Mouse (Mus musculus) hindbrain, embryonic 10.5 days (tissue): ENCODE data around the gene Zfp955b. TPM values are rescaled to one million over a fixed set of nuclear protein-coding genes. Genes with fewer than 3 reads are reported as not detected.
"Not testable (repeated sequence)": the region's sequence is repeated elsewhere in the genome, so short reads cannot be mapped to it uniquely, and the experiment has no call there.

Experiments used
- DNase-seq: peaks from one replicate; pipeline ENCODE4 v3.0.0-alpha.2; 2017; ENCODE audit warnings: low spot score
- H3K27ac ChIP-seq: fragments of 300-500 bp; sonication (generic); 2 replicates; pipeline ENCODE4 v1.5.1; 2016; ENCODE audit warnings: mild to moderate bottlenecking, moderate library complexity
- H3K27me3 ChIP-seq: fragments of 300-500 bp; sonication (generic); 2 replicates; pipeline ENCODE4 v1.6.1; 2016; ENCODE audit warnings: mild to moderate bottlenecking; ENCODE audit not compliant: poor library complexity, insufficient read depth, severe bottlenecking
- H3K36me3 ChIP-seq: fragments of 300-500 bp; sonication (generic); 2 replicates; pipeline ENCODE4 v1.6.1; 2016; ENCODE audit warnings: mild to moderate bottlenecking, moderate library complexity
- H3K4me1 ChIP-seq: fragments of 300-500 bp; sonication (generic); replicated peaks from 2 replicates; pipeline ENCODE4 v1.6.1; 2016; ENCODE audit warnings: mild to moderate bottlenecking
- H3K4me3 ChIP-seq: fragments of 300-500 bp; sonication (generic); 2 replicates; pipeline ENCODE4 v1.5.1; 2016; ENCODE audit warnings: mild to moderate bottlenecking, moderate library complexity
- H3K9me3 ChIP-seq: fragments of 300-500 bp; sonication (generic); 2 replicates; pipeline ENCODE4 v1.6.1; 2016; ENCODE audit warnings: mild to moderate bottlenecking, moderate library complexity
- WGBS: fragments of 180-500 bp; shearing (Covaris S2); methylation state at CpG from one replicate; pipeline ENCODE4 v1.1.7; 2016; 5-methylcytosine and 5-hydroxymethylcytosine counted together
- polyA plus RNA-seq: library from polyadenylated mRNA; unstranded; fragments of >200 nt; fragmentation: Nextera tagmentation; extraction: Ambion mirVana; gene quantifications from 2 replicates; pipeline ENCODE4 v1.2.1, GENCODE M21; 2016

Gene Zfp955b
- polyA plus RNA-seq = 8.9 and 9.6 TPM in 2 replicates

GRCm38 (mm10) chr17:33289039-33289875 lies at the start of gene Zfp955b:
TSS of gene Zfp955b (plus strand) at chr17:33289544.
- not testable (repeated sequence) for H3K27me3 ChIP-seq, DNase-seq, H3K9me3 ChIP-seq, H3K4me1 ChIP-seq, H3K4me3 ChIP-seq, H3K36me3 ChIP-seq, H3K27ac ChIP-seq
- no CpG with 5 or more reads among the region's 25 CpGs for WGBS

DNA sequence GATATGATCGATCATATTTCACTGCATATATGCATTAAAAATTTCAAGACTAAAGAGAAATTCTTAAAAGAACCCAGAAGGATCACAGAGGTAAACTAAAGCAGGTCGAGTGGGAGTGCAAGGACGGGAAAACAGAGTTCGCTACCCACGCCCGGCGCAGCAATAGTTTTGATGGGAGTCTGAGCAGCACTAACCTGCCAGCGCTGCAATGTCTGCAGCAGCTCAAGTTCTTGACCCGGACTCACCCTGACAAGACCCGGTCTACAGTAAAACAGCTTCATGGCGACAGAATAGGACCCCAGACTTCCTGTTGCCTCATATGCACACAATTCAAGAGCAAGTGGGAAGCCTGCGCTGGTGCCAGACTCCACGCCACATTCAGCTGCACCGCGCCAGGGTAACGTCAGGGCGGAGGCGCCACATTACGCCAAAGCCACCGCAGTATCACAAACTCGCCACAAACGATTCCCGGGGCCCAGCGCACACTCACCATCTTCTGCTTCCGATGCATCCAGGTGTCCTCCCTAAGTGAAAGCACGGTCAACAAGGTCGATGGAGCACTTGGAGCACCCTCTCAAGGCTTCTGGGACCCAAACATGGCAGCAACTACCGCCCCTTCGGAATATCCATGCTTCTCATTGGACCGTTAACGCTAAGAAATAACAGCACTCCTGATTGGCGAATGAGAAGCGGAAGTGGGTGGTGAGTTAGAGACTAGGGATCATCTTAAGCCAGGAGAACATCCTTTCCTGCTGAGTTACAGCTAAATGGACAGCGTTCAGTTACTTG lies 34.6 kb upstream of the Zfp955b start, which contains the start of gene Zfp955a:
Gene Zfp955a, minus strand, starts transcription at position 616 of the 789 bp plus-strand sequence.
- H3K9me3 ChIP-seq, H3K27ac ChIP-seq, H3K4me3 ChIP-seq, H3K36me3 ChIP-seq, H3K4me1 ChIP-seq, H3K27me3 ChIP-seq, DNase-seq: not testable (repeated sequence)
- 43% methylated on average over 1 of the region's 34 CpGs for WGBS

DNA sequence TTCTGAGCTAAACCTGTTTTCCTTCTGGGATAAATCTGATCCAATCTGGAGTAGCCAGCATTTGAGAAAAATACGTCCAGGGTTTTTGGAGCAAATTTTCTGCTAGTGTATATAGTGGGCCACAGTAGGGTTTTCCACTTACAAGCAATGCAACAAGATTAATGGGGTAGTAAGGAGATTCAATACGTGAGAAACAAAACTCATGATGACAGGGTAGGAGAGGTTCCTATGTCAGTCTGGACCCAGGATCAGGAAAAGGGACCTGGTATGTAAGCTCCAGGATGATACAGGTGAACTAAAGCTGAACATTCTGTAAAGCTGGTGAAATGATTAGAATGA lies 34.1 kb upstream of the Zfp955b start:
- H3K27ac ChIP-seq, H3K27me3 ChIP-seq, H3K9me3 ChIP-seq, H3K4me1 ChIP-seq, DNase-seq, H3K4me3 ChIP-seq, H3K36me3 ChIP-seq: not testable (repeated sequence)
- WGBS = no CpG with 5 or more reads among the region's 2 CpGs

DNA sequence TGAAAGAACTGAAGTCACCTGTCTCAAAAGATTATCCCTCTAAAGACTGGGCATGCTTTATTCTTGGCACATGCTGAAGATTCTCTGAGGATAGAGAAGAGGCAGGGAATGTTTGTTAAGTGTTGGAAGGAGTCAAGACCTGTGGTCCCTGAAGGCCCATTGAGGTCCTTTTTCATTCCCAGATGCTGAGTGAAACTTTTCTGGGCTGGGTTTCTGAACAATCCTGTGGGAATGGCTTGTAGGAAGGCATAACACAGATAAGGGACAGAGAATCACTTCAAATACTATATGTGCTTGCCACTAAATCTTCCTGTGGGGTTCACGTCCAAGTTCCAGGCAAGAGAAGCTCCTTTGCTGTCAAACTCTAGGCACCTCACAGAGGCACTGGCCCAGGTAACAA lies 25.0 kb upstream of the Zfp955b start, which contains the start of gene Olfr63:
Gene Olfr63, plus strand, starts transcription at position 301 of the 400 bp plus-strand sequence.
- no peak for DNase-seq
- Histone ChIP-seq H3K4me3 (no peak within 1 kb of the TSS), H3K36me3 (no peaks in the 10 kb centered on the region), H3K27ac (no peak within 1 kb of the TSS), H3K4me1 (no peaks in the 10 kb centered on the region), H3K27me3 (no peaks in the 10 kb centered on the region), H3K9me3 (no peaks in the 10 kb centered on the region)
- WGBS = 70% methylated on average over 1 of the region's 1 CpGs

DNA sequence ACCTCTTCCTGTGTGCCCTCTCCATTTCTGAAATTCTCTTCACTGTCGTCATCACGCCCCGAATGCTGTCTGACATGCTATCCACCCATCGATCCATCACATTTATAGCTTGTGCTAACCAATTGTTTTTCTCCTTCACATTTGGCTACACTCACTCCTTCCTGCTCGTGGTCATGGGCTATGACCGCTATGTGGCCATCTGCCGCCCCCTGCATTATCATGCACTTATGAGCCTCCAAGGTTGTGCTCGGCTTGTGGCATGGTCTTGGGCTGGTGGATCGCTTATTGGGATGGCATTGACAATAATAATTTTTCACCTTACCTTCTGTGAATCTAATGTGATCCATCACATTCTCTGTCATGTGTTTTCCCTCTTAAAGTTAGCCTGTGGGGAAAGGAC lies 20.4 kb upstream of the Zfp955b start:
- no peaks in the 10 kb centered on the region for H3K4me1 ChIP-seq
- H3K36me3 ChIP-seq = no peaks in the 10 kb centered on the region
- H3K9me3 ChIP-seq = peaks cover 4% of the 10 kb centered on the region; the same call in 1 of the 2 replicates
- H3K4me3 ChIP-seq = no peak overlapping the region
- H3K27ac ChIP-seq = no peak overlapping the region
- WGBS = 85% methylated on average over 9 of the region's 9 CpGs
- no peaks in the 10 kb centered on the region for H3K27me3 ChIP-seq
- DNase-seq = no peak

GRCm38 (mm10) chr17:33289876-33290149 lies 469 bp downstream of the Zfp955b start:
- H3K9me3 ChIP-seq, H3K27ac ChIP-seq, H3K4me3 ChIP-seq, H3K4me1 ChIP-seq, H3K36me3 ChIP-seq, H3K27me3 ChIP-seq, DNase-seq: not testable (repeated sequence)
- no CpG with 5 or more reads among the region's 9 CpGs for WGBS

GRCm38 (mm10) chr17:33352981-33353380 lies 63.6 kb downstream of the Zfp955b start:
- H3K36me3 ChIP-seq = peaks cover 13% of the 10 kb centered on the region; the same call in 1 of the 2 replicates
- H3K27me3 ChIP-seq = no peaks in the 10 kb centered on the region
- no peak for DNase-seq
- no peak overlapping the region for H3K27ac ChIP-seq
- H3K4me3 ChIP-seq = no peak overlapping the region
- peaks cover 8% of the 10 kb centered on the region; the same call in 1 of the 2 replicates for H3K4me1 ChIP-seq
- 97% methylated on average over 1 of the region's 1 CpGs for WGBS
- H3K9me3 ChIP-seq = peaks cover 59% of the 10 kb centered on the region

Other genes with a start within 250 kb of the Zfp955b start
- gene 4921501E09Rik, start 221.5 kb upstream of the Zfp955b start, polyA plus RNA-seq = not detected in 2 replicates
- gene Zfp563, start 200.2 kb upstream of the Zfp955b start, polyA plus RNA-seq = 6.8 and 8.0 TPM in 2 replicates
- gene Morc2b, start 149.9 kb upstream of the Zfp955b start, polyA plus RNA-seq = 0.04 TPM in 1 of 2 replicates, not detected in the other
- not detected in 2 replicates for gene Olfr55, start 121.1 kb upstream of the Zfp955b start, polyA plus RNA-seq
- not detected in 2 replicates for gene Olfr239, start 98.2 kb upstream of the Zfp955b start, polyA plus RNA-seq
- gene Olfr1564, start 67.9 kb upstream of the Zfp955b start, polyA plus RNA-seq = not detected in 2 replicates
- gene Zfp955a, start 34.4 kb upstream of the Zfp955b start, polyA plus RNA-seq = 12.7 and 16.4 TPM in 2 replicates
- 0.02 and 0.05 TPM in 2 replicates for gene Olfr63, start 24.9 kb upstream of the Zfp955b start, polyA plus RNA-seq
- 9.5 and 10.9 TPM in 2 replicates for gene Zfp81, start 69.3 kb downstream of the Zfp955b start, polyA plus RNA-seq
- 15.2 and 18.9 TPM in 2 replicates for gene Zfp101, start 105.1 kb downstream of the Zfp955b start, polyA plus RNA-seq
- gene Actl9, start 143.4 kb downstream of the Zfp955b start, polyA plus RNA-seq = not detected in 2 replicates
- gene Adamts10, start 234.7 kb downstream of the Zfp955b start, polyA plus RNA-seq = 40.5 and 42.4 TPM in 2 replicates